Mouse (Mus musculus): Measurements from ENCODE around the gene Rtf2.

Gene Rtf2

GRCm38 (mm10) chr2:172439843-172440639 lies at the start of gene Rtf2:
Rtf2 (plus strand) TSS chr2:172440556.
- peak; percentile 98 to 99 for DNase-seq (ENCODE audit: low spot score in 2 of 2)

GRCm38 (mm10) chr2:172392041-172392521 lies 48.3 kb upstream of the Rtf2 start:
- DNase-seq (ENCODE audit: low spot score in 2 of 2): no peak

- no peak for DNase-seq (ENCODE audit: low spot score in 2 of 2)
Measured at GRCm38 (mm10) chr2:172393391-172394051, 46.8 kb upstream of the Rtf2 start, which contains the start of gene Cass4. Cass4 (plus strand) TSS chr2:172393794.

- DNase-seq (ENCODE audit: low spot score in 2 of 2): no peak
Measured at GRCm38 (mm10) chr2:172394052-172394392, 46.3 kb upstream of the Rtf2 start.

GRCm38 (mm10) chr2:172394671-172395070 lies 45.7 kb upstream of the Rtf2 start:
- DNase-seq (ENCODE audit: low spot score in 2 of 2): no peak

GRCm38 (mm10) chr2:172395961-172396360 lies 44.4 kb upstream of the Rtf2 start:
- no peak for DNase-seq (ENCODE audit: low spot score in 2 of 2)

GRCm38 (mm10) chr2:172399901-172400300 lies 40.5 kb upstream of the Rtf2 start:
- DNase-seq (ENCODE audit: low spot score in 2 of 2): no peak

- no peak for DNase-seq (ENCODE audit: low spot score in 2 of 2)
Measured at GRCm38 (mm10) chr2:172401116-172401825, 39.1 kb upstream of the Rtf2 start.

- no peak for DNase-seq (ENCODE audit: low spot score in 2 of 2)
Measured at GRCm38 (mm10) chr2:172404239-172404638, 36.1 kb upstream of the Rtf2 start.

- DNase-seq (ENCODE audit: low spot score in 2 of 2): no peak
Measured at GRCm38 (mm10) chr2:172405011-172405410, 35.3 kb upstream of the Rtf2 start.

GRCm38 (mm10) chr2:172406173-172406572 lies 34.2 kb upstream of the Rtf2 start:
- no peak for DNase-seq (ENCODE audit: low spot score in 2 of 2)

- DNase-seq (ENCODE audit: low spot score in 2 of 2): no peak
Measured at GRCm38 (mm10) chr2:172407499-172407898, 32.9 kb upstream of the Rtf2 start.

- DNase-seq (ENCODE audit: low spot score in 2 of 2): no peak
Measured at GRCm38 (mm10) chr2:172410686-172411085, 29.7 kb upstream of the Rtf2 start.

- no peak for DNase-seq (ENCODE audit: low spot score in 2 of 2)
Measured at GRCm38 (mm10) chr2:172411091-172411490, 29.3 kb upstream of the Rtf2 start.

- DNase-seq (ENCODE audit: low spot score in 2 of 2): no peak
Measured at GRCm38 (mm10) chr2:172412454-172412853, 27.9 kb upstream of the Rtf2 start.

- no peak for DNase-seq (ENCODE audit: low spot score in 2 of 2)
Measured at GRCm38 (mm10) chr2:172413273-172413672, 27.1 kb upstream of the Rtf2 start.

GRCm38 (mm10) chr2:172413894-172414293 lies 26.5 kb upstream of the Rtf2 start:
- DNase-seq (ENCODE audit: low spot score in 2 of 2): no peak

- no peak for DNase-seq (ENCODE audit: low spot score in 2 of 2)
Measured at GRCm38 (mm10) chr2:172416218-172416617, 24.1 kb upstream of the Rtf2 start.

- DNase-seq (ENCODE audit: low spot score in 2 of 2): no peak
Measured at GRCm38 (mm10) chr2:172416876-172417275, 23.5 kb upstream of the Rtf2 start.

- DNase-seq (ENCODE audit: low spot score in 2 of 2): no peak
Measured at GRCm38 (mm10) chr2:172418208-172418607, 22.1 kb upstream of the Rtf2 start.

GRCm38 (mm10) chr2:172430609-172431008 lies 9.7 kb upstream of the Rtf2 start:
- DNase-seq (ENCODE audit: low spot score in 2 of 2): peak in 1 of 2 experiments; percentile 26

GRCm38 (mm10) chr2:172433746-172434145 lies 6.6 kb upstream of the Rtf2 start:
- no peak for DNase-seq (ENCODE audit: low spot score in 2 of 2)
